ENCODE assay signal across 27 mouse cellular contexts in the genomic region with DNA sequence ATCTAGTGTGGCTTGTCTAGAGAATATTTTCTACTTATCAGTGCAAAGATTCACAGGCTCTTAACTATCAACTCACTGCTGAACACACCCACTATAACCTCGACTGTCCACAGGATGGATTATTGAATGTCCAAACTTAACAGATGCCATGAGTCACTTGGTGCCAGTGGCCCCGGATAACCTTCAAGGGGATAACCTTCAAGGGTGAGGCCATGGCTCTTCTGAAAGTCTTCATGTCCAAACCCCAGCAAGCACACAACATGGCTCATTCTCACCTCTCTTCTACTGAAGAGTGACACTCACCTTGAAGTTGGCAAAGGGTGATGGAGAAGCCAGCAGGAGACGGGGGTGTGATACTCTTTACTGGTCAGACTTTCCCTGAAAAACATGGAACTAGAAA. TPM values are rescaled to one million over a fixed set of nuclear protein-coding genes. Genes with fewer than 3 reads are reported as not detected.
"Had no signal": no experiment of that assay in that cellular context is flagged by ENCODE, and none has a peak within 500 bp of the region (broad histone marks: within the 10 kb centered on the region; RNA-seq: fewer than 3 reads in every experiment).

No protein-coding gene starts in this region.

- DNase-seq: kidney, adult 11 months; kidney, adult 8-10 months; kidney, postnatal 14 days; kidney, postnatal 4 days; layer of hippocampus, adult 9-11 months; liver, embryonic 13.5 days; lung, embryonic 14.5 days; retina, postnatal 1 day; right cerebral cortex, postnatal 25 days; spleen, adult 18-20 months; thymus, postnatal 25 days had no signal

- H3K4me1 ChIP-seq: limb, embryonic 13.5 days; midbrain, embryonic 15.5 days; neural tube, embryonic 13.5 days; stomach, embryonic 15.5 days had no signal

- H3K27ac ChIP-seq: kidney, embryonic 15.5 days; limb, embryonic 10.5 days; limb, embryonic 13.5 days; liver, embryonic 13.5 days; macrophage; midbrain, embryonic 12.5 days; midbrain, embryonic 15.5 days; neural tube, embryonic 13.5 days; stomach, embryonic 15.5 days had no signal

- ATAC-seq: lung, postnatal 0 days; midbrain, embryonic 15.5 days had no signal

- H3K4me3 ChIP-seq: kidney, embryonic 15.5 days; limb, embryonic 10.5 days; limb, embryonic 13.5 days; liver, embryonic 13.5 days; midbrain, embryonic 12.5 days; midbrain, embryonic 15.5 days; neural tube, embryonic 13.5 days; stomach, embryonic 15.5 days had no signal

- H3K9ac ChIP-seq: kidney, embryonic 15.5 days; limb, embryonic 13.5 days; liver, embryonic 13.5 days; lung, embryonic 14.5 days; midbrain, embryonic 12.5 days; midbrain, embryonic 15.5 days; neural tube, embryonic 13.5 days; stomach, embryonic 15.5 days had no signal

- H3K4me2 ChIP-seq: kidney, embryonic 15.5 days; limb, embryonic 13.5 days; liver, embryonic 13.5 days; lung, embryonic 14.5 days; midbrain, embryonic 12.5 days; midbrain, embryonic 15.5 days; neural tube, embryonic 13.5 days; stomach, embryonic 15.5 days had no signal

- H3K27me3 ChIP-seq: kidney, embryonic 15.5 days; limb, embryonic 13.5 days; liver, embryonic 13.5 days; midbrain, embryonic 12.5 days; midbrain, embryonic 15.5 days; neural tube, embryonic 13.5 days; stomach, embryonic 15.5 days had no signal

- H3K36me3 ChIP-seq: kidney, embryonic 15.5 days; limb, embryonic 10.5 days; limb, embryonic 13.5 days; liver, embryonic 13.5 days; midbrain, embryonic 12.5 days; midbrain, embryonic 15.5 days; neural tube, embryonic 13.5 days; stomach, embryonic 15.5 days had no signal

- H3K9me3 ChIP-seq: kidney, embryonic 15.5 days; limb, embryonic 10.5 days; limb, embryonic 13.5 days; liver, embryonic 13.5 days; midbrain, embryonic 12.5 days; midbrain, embryonic 15.5 days; neural tube, embryonic 13.5 days; stomach, embryonic 15.5 days had no signal

RNA-seq across cellular contexts. Expression of gene Ahsg, which starts 4.4 kb away (rescaled TPM):
- total RNA-seq: layer of hippocampus, adult 18-20 months; layer of hippocampus, postnatal 25 days; left cerebral cortex, adult 18-20 months; left cerebral cortex, postnatal 25 days; megakaryocyte, adult 5-6 weeks; neutrophil, adult 5-6 weeks had no signal
- polyA plus RNA-seq: limb, embryonic 10.5 days; limb, embryonic 13.5 days; macrophage; midbrain, embryonic 12.5 days; midbrain, embryonic 15.5 days; thymus, postnatal 0 days had no signal

RNA-seq across cellular contexts. Expression of gene Fetub, which starts 31.4 kb away (rescaled TPM):
- total RNA-seq: left cerebral cortex, adult 18-20 months; left cerebral cortex, postnatal 25 days; megakaryocyte, adult 5-6 weeks; neutrophil, adult 5-6 weeks had no signal
- polyA plus RNA-seq: limb, embryonic 10.5 days; limb, embryonic 13.5 days; lung, embryonic 14.5 days; macrophage; midbrain, embryonic 12.5 days; midbrain, embryonic 15.5 days; neural tube, embryonic 13.5 days had no signal
